Mouse (Mus musculus): Measurements from ENCODE around the gene Capn11.

The Capn11 gene

DNA sequence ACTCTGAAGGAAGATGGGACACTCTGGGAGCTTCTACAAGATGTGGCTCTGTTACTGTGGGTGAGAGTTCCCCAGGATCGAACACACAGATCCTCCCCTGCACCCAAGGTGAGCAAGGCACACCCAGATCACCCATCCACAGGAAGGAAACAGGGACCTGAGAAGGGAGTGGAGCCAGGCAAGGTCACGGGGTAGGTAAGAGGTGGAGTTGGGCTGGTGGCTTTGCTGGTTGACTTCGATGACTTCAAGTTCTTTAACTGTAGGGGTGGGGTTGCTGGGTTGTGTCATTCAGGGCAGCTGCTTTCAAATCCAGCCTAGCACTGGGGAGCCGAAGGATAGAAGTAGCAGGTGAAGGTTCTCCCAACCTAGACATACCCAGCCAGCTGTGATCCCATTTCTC is 23.7 kb upstream of the Capn11 start:
- DNase-seq (ENCODE audit: low spot score in 2 of 2), result no peak

DNA sequence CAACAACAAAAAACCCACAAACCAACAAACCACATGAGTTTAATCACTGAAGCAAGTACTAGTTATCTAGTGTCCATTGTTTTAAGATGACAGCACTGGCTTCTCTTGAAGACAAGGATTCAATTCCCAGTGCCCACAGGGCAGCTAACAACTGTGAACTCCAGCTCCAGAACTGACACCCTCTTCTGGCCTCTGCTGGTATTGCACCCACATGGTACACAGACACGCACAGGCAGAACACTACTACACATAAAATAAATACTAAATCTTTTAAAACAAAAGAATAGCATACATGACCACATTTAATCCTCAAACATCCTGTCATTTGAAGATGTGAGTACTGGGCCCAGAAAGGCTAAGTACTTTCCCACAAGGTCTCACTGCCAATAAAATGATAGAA is 22.5 kb upstream of the Capn11 start:
- no peak for DNase-seq (ENCODE audit: low spot score in 2 of 2)

DNA sequence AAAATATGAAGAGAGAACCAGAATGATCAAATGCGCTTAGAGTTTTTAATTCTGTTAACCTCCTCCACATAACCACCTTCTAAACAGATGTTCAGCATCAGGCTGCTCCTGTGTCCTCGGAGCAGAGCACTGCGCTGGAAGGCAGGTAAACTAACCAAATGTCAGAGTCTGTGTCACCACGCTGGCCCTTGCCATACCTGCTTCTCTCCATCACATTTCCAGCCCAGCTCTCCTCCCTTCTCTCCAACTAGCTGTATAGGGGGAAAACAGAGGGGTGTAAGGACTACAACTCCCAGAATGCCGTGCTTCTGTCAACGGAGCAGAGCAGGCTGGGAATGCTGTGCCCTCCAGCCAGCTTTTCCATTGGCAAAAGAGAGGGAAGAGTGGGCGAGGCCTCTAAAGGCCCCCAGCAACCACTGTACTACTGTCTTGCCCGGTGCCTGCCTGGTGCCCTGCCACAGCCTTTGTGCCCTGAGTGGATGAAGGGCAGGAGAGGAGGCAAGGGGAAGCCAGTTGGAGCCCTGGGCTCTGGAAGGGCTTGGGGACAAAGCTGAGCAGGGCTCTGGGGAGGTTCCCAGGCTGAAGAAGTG is 21.4 kb upstream of the Capn11 start:
- DNase-seq (ENCODE audit: low spot score in 2 of 2), result peak; percentile 63 to 81

DNA sequence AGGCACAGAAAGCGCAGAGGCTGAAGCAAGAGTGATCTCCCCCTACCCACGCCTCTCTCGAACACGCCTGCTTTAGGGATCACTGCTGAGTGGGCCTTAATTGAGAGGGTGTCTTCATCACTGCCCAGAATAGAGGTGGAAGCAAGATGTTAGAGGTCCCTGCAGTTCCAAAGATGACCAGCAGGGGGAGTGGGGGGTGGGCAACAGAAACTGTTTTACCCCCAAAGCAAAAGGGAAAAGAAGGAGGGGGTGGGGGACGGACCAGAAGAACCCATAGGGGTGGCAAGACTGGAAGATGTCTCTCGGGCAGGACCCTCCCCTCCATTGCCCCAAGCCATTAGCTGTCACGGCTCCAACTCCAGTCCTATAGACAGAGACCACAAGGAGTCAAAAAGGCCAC is 19.0 kb upstream of the Capn11 start:
- peak; percentile 41 to 60 for DNase-seq (ENCODE audit: low spot score in 2 of 2)

DNA sequence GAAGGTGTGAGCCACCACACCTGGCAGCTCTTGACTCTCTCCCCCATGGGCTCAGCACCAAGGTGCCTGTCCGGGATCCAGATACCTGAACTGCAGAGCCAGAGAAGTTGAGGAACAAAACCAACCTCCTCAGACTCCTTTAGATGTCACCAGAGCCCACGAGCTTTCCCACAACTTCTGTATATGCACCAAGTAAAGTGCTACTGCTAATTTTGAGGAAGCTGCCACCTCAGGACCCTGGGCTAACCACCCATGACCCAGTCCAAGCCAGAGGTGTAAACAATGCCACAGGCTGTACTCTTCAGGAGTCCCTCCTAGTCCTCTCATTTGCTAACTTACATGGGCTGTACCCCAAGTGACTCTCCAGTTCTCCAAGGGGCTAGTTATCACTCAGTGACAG is 13.5 kb upstream of the Capn11 start:
- DNase-seq (ENCODE audit: low spot score in 2 of 2), result no peak

DNA sequence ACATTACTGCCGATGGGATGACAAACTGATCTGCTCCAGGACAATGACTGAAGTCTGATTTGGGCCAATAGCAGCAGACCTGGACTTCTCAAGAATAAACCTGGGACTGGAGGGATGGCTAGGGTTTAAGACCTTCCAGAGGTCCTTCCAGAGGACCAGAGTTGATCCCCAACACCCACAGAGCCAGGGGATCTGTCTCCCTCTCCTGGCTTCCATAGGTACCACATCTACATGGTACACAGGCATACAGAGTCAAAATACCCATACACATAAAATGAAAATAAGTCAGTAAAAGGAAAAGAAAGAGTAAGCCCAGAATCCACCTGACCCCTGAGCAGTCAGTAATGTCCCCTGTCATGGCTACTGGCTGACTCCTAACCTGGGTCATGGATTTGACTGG is 12.7 kb upstream of the Capn11 start:
- DNase-seq (ENCODE audit: low spot score in 2 of 2), result no peak

DNA sequence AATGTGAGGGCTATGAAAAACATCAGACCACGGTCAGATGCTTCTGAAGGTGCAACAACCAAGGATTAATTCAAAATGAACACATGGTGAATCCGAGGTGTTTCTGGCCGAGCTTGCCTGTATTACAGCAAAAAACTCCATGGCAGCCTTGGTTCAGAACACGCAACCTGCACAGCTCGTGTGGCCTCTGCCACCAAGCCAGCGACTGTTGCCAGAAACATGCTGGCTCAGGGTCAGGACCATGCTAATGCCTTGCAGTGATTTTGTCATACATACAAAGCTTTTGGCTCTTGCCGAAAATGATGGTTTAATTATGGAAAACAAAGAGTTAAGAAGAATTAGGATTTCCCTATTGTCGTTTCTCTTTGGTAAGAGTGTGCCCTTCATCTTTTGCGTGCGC is 8.9 kb upstream of the Capn11 start:
- no peak for DNase-seq (ENCODE audit: low spot score in 2 of 2)

DNA sequence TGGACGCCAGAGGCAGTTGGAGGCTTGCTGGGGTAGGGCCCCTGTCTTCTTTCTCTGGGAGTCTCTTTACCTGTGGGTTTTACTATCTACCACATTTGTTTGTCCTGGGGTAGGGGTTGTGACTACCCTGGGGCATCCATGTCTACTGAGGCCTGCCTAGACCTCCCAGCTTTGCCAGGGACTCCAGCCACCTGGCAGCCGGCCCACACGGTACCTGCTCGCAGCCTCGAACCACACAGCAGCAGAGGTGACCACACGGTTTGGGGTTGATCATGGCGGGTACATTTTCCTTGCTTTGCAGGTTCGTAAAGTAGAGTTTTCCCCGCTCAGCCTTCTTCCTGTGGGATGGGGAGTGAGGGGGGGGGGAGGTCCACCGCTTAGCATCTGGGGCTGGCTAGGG is 8.4 kb upstream of the Capn11 start:
- no peak for DNase-seq (ENCODE audit: low spot score in 2 of 2)

DNA sequence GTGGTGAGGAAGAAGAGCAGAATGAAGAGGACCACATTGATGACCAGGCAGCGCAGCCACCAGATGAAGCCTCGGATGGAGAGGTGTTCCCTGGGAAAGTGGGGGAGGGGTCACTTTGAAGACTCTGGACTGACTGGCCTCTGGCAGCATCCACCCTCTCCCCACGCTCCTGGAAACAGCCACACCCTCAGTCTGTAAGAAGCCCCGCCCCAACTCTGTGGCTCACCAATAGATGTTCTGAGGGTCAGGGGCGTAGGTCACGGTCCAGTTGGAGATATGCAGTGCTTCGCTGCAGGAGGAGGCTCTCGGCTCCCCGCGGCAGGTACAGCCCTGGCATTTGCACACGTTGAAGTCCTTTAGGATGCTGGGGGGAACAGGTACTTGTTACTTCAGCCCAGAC is 7.0 kb upstream of the Capn11 start:
- no peak for DNase-seq (ENCODE audit: low spot score in 2 of 2)

DNA sequence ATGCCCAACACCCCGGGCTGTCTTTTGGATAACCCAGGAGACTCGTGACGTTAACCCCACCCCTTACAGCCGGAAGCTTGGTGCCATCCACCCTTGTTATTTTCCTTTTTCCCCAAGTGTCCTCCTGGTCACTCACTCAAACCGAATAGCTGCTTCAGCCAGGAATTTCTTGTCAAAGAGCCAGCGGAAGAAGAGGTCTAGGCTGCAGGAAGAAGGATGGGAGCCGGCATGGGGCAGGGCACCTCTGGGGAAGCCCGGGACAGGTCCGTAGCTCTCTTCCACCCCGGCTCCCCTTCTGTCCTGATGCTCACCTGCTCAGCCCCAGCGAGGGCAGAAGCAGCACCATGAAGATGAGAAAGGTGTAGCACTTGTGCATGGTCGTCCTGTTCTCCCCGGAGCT is 5.5 kb upstream of the Capn11 start:
- DNase-seq (ENCODE audit: low spot score in 2 of 2), result no peak

DNA sequence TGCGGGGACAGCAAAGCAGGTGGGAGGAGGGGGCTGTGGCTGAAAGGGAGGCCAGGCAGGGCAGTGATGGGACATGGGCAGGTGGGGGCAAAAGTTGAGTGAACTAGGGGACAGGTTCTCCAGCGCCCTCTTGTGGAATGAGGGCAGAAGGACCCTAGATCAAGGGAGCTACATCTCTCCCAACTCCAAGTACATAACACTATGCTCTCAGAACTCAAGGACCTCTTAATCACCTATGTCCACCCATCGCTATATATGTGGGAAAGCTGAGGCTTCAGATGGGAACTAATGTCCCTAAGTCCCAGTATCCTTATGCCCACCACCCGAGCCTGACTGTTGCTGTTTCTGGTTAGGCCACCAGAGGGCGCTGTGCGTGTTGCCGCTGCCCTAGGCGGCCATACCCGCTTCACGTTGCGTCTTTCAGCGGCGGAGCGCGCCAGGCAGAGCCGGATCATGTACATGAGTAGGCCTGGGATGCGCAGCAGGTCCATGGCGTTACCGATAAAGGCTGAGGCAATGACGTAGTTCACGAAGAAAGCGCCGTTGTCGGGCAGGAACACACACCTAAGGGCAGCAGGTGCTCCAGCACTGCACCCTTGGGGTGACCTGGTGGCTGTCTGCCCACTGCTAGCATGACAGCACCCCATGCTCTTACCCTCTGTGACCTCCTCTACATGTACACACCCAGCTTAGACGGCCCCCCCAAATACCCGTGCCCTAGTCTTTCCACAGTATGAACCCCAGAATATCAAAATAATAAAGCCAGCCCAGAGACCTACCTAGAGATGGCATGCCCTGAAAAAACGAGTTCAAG is 4.2 kb upstream of the Capn11 start:
- peak; percentile 78 to 84 for DNase-seq (ENCODE audit: low spot score in 2 of 2)

DNA sequence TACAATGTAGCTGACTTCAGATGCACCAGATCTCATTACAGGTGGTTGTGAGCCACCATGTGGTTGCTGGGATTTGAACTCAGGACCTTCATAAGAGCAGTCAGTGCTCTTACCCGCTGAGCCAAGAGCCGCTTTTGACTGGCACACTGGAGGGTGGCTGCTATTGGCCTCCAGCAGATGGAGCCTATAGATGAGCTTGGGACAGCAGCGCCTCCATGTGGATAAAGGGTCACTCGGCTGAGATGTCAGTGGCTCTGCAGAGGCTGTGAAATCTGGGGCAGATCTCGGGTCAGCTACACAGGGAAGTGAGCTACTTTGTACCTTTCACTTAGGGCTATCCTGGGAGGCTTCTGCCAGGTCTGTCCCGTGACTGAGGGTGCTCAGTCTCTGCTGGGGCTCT is 3.3 kb downstream of the Capn11 start:
- no peak for DNase-seq (ENCODE audit: low spot score in 2 of 2)

DNA sequence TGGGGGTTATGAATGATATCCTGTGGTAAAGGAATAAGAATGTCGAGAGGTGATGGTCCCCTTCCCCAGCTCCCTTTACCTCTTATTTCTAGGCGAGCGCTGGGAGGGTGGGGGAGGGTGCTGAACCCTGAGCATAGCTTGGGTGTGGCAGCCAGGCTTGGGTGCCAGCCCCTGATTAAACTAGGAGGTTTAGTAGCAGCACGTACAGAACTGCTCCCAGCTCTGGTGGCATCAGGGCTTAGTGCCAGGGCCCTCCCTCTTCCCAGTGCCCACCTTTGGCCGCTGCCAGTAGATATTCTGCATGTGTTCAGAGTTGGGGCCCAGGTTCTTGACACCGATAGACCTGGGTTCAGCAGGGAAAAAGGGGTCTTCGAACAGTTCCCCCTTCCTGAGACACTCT is 5.9 kb downstream of the Capn11 start:
- no peak for DNase-seq (ENCODE audit: low spot score in 2 of 2)

DNA sequence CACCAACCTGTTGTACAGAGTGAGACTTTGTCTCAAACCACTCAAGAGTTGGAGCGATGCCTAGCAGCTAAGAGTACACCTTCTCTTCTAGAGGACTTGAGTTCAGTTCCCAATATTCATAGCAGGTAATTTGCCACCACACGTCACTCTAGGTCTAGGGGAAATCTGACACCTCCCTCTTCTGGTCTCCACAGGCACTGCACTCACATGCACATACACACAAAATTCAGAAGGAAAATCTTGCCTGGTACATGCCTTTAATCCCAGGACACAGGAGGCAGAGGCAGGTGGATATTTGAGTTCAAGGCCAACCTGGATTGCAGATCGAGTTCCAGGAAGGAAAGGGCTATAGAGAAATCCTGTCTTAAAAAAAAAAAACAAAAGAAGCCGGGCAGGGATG is 14.9 kb downstream of the Capn11 start:
- no peak for DNase-seq (ENCODE audit: low spot score in 2 of 2)

DNA sequence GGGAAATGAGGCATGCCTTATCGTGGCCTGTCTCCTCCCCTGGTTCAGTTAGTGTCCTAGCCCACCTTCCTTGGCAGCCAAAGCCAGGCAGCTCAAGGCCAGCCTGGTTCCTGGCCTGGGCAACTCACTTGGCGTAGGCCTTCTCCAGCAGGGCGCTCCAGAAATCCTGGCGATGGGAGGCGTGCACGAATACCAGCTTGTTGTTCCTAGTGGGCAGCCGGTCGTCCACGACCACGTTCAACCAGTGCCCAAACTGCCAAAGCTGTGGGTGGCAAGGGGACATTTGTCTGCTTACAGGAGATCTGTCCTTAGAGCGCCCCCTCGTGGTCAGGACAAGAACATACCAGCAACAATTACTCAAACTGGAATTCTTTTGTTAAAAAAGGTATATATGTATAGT is 16.4 kb downstream of the Capn11 start:
- DNase-seq (ENCODE audit: low spot score in 2 of 2), result peak; percentile 68 to 70

DNA sequence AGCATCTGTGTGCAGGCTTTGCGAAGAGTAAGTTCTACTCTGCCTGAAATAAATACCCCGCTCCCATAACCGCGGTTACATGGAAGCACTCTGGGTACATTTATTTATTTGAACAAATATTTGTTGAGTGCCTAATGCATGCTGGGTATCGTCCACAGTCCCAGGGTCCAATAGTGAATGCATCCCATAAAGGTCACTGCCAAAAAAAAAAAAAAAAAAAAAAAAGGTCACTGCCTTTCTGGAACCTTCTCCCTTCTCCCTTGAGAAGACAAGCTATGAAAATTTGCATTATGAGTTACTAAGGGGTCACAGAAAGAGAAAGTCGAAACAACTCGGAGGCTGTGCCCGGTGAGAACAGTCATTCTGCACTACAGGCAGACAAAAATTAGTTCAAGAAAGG is 17.1 kb downstream of the Capn11 start:
- DNase-seq (ENCODE audit: low spot score in 2 of 2), result no peak

DNA sequence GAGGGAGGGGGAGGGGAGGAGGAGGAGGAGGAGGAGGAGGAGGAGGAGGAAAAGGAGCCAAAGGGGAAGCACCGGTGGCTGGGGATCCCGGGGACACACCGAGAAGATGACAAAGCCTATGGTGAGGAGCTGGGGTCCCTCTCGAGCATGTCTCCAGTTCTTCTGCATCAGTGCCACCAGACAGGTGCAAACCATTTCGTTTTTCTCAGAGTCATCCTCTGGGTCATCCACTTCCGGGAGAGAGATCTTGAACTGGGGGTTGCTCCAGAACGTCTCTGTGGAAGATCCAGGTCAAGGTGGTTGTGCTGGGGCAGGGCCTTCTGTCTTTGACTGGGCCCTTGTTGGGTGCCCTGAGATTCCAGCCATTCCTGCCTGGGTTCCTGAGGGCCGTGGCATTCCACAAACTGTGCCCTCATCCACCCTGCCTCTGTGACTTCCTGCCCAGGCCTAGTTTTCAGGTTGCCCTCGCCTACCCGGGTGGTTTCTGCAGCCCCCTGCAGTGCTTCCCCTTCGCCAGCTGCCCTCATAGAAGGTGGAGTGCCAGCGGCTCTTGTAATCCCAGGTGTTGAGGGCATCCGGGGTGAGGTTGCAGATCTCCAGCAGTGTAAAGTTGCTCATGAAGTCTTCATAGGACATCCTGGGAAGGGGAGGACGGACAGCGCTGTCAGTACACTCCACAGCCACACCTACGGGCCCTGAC is 20.4 kb downstream of the Capn11 start:
- no peak for DNase-seq (ENCODE audit: low spot score in 2 of 2)

DNA sequence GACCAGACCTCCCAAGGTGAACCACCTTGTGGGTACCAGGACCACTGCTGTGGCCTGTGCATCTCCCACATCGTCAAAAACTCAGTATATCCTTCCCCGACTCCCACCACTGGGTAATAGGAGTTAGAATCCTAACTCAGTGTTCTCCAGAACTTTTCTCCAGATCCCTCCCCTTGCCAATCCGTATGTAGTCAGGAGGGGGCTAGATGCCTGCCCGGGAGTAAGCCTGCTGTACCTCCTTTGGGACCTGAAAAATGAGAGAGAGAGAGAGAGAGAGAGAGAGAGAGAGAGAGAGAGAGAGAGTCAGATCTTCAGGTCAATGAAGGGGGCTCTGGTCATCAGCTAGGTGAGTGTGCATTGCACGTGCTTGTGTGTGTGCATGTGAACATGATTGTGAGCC is 25.1 kb downstream of the Capn11 start:
- no peak for DNase-seq (ENCODE audit: low spot score in 2 of 2)

DNA sequence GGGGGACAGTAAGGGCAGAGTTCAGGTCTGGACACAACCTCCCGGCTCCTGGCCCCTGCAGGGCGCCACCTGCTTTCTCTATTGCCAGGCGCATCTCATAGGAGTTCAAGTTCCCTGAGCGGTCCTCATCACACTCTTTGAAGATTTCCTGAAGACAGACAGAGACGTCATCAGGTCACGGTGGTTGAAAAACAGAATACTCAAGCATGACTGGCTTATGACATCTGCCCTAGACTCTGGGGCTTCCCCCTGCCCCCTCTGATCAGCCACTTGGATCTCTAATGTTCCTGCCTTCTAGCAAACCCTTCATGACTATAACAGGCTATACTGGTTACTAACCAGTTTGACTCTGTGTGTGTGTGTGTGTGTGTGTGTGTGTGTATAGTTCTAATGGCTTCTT is 27.2 kb downstream of the Capn11 start:
- no peak for DNase-seq (ENCODE audit: low spot score in 2 of 2)

DNA sequence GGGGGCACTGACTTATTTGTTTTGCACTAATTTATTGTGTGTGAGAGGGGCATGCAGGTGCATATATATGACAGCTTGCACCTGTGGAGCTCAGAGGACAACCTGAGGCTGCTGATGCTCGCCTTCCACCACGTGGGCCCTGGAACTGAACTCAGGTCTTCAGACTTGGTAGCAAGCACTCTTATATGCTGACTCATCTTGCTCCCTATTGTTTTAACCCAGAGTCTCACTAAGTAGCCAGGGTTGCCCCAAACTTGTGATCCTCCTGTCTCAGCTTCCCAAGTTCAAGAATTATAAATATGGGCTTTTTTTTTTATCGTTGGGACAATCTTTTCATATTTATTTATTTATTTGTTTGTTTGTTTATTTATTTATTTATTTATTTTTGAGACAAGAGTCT is 28.1 kb downstream of the Capn11 start:
- DNase-seq (ENCODE audit: low spot score in 2 of 2), result no peak

DNA sequence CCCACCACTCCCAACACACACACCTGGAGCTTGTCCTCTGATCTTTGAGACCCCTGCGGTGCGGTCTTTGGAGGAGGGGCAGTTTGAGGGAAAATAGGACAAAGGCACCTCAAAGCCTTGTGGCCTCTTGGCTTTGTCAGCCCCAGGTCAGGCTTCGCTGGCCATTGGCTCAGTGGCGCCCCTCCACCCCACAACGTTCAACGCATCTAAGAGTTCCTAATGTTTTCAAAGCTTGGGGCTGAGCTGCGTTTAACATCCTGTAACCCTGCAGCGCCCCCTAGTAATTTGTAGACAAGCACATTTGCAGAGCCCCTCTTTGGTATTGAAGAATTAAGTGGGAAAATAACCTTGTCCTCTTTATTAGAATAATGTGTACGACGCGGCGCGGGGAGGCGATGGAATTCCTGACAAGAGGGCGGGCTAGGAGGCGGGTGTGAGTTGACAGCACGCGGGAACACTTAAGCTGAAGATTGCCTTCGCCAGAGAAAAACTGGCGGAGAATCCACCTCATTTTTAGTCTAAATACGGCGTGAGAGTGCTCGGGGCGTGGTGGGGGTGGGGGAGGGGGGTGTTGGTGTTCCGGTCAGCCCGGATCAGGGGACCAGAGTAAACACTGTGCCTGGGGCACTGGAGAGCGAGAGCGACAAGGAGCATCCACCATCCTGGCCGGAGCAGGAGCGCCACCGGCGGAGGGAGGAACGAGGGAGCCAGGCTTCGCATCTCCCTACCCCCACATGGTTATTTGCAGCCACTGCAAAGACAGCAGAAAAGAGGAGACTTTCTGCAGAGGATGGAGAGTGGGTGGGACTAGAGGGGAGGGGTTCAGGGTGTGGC is 29.0 kb downstream of the Capn11 start:
- peak; percentile 59 to 71 for DNase-seq (ENCODE audit: low spot score in 2 of 2)
